Mouse (Mus musculus): ENCODE data around the gene Cldn24. TPM values are rescaled to one million over a fixed set of nuclear protein-coding genes. Genes with fewer than 3 reads are reported as not detected.
A peak's percentile ranks its signal among the peaks of the same experiment; 100 is the strongest.

The Cldn24 gene
- polyA plus RNA-seq (2012; rRNA removed): not detected in 2 replicates

- DNase-seq (ENCODE audit: low read depth): no peak
- TF ChIP-seq POLR2A (IDR thresholded peaks at IDR 0.05; ENCODE audit: borderline replicate concordance, extremely low read depth, insufficient read depth, insufficient read length, poor library complexity, severe bottlenecking) (no peak), CTCF (IDR thresholded peaks at IDR 0.05; ENCODE audit: borderline replicate concordance, extremely low read depth, insufficient read depth, insufficient read length) (no peak)
Measured at GRCm38 (mm10) chr8:47821843-47822242, at the start of gene Cldn24. Gene Cldn24 (plus strand): TSS chr8:47822143.

GRCm38 (mm10) chr8:47772986-47773385 lies 49.0 kb upstream of the Cldn24 start:
- no peak for DNase-seq (ENCODE audit: low read depth)
- TF ChIP-seq POLR2A (IDR thresholded peaks at IDR 0.05; ENCODE audit: borderline replicate concordance, extremely low read depth, insufficient read depth, insufficient read length, poor library complexity, severe bottlenecking) (no peak), CTCF (IDR thresholded peaks at IDR 0.05; ENCODE audit: borderline replicate concordance, extremely low read depth, insufficient read depth, insufficient read length) (no peak)

DNA sequence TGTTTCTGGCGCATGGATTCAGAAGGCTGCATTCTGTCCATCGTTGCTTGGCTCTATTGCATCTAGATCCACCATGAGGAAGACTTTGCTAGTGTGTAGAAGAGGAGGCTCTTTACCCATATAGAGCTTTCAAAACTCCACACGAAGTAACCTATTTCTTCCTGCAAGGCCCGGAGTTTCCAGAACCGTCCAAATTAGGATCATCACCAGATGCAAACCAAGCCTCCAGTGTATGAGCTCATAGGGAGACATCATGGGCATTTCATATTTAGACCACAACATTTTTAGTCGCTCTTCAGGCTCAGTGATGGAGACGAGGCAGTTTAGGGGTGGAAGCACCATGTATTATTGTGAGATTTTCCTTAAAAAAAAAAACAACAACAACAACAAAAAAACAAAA lies 44.5 kb upstream of the Cldn24 start:
- DNase-seq (ENCODE audit: low read depth): no peak
- TF ChIP-seq CTCF (IDR thresholded peaks at IDR 0.05; ENCODE audit: borderline replicate concordance, extremely low read depth, insufficient read depth, insufficient read length) (no peak), POLR2A (IDR thresholded peaks at IDR 0.05; ENCODE audit: borderline replicate concordance, extremely low read depth, insufficient read depth, insufficient read length, poor library complexity, severe bottlenecking) (no peak)

- DNase-seq (ENCODE audit: low read depth): no peak
- TF ChIP-seq CTCF (IDR thresholded peaks at IDR 0.05; ENCODE audit: borderline replicate concordance, extremely low read depth, insufficient read depth, insufficient read length) (no peak), POLR2A (IDR thresholded peaks at IDR 0.05; ENCODE audit: borderline replicate concordance, extremely low read depth, insufficient read depth, insufficient read length, poor library complexity, severe bottlenecking) (no peak)
Measured at GRCm38 (mm10) chr8:47779589-47779988, 42.4 kb upstream of the Cldn24 start.

GRCm38 (mm10) chr8:47781881-47782280 lies 40.1 kb upstream of the Cldn24 start:
- TF ChIP-seq CTCF (IDR thresholded peaks at IDR 0.05; ENCODE audit: borderline replicate concordance, extremely low read depth, insufficient read depth, insufficient read length) (no peak), POLR2A (IDR thresholded peaks at IDR 0.05; ENCODE audit: borderline replicate concordance, extremely low read depth, insufficient read depth, insufficient read length, poor library complexity, severe bottlenecking) (no peak)
- no peak for DNase-seq (ENCODE audit: low read depth)

- no peak for TF ChIP-seq CTCF (IDR thresholded peaks at IDR 0.05; ENCODE audit: borderline replicate concordance, extremely low read depth, insufficient read depth, insufficient read length)
- DNase-seq (ENCODE audit: low read depth): no peak
Measured at GRCm38 (mm10) chr8:47783544-47783943, 38.4 kb upstream of the Cldn24 start.

DNA sequence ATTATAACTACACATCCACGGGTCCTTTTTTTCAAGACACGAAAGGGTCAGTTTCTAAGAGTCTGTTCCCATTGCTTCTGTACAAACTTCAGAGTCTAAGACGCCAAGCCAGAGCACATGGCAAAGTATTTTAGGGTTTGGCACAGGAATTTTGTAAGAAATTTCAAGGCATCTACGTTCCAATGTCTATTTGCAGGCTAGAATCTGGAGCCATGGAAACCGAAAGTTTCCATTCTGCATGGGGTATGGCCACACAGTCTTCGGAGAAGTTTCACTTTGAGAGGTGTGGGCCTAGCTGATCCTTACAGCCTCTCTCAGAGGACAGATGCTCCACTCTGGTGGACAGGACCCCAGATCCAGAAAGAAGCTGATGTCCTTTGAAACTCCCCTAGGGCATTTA lies 38.0 kb upstream of the Cldn24 start:
- DNase-seq (ENCODE audit: low read depth): no peak

GRCm38 (mm10) chr8:47784436-47784835 lies 37.5 kb upstream of the Cldn24 start:
- DNase-seq (ENCODE audit: low read depth): no peak
- no peak for TF ChIP-seq CTCF (IDR thresholded peaks at IDR 0.05; ENCODE audit: borderline replicate concordance, extremely low read depth, insufficient read depth, insufficient read length)

More for the DNA sequence above, 38.0 kb upstream of the Cldn24 start:
- TF ChIP-seq POLR2A (IDR thresholded peaks at IDR 0.05; ENCODE audit: borderline replicate concordance, extremely low read depth, insufficient read depth, insufficient read length, poor library complexity, severe bottlenecking) (no peak), CTCF (IDR thresholded peaks at IDR 0.05; ENCODE audit: borderline replicate concordance, extremely low read depth, insufficient read depth, insufficient read length) (no peak)

GRCm38 (mm10) chr8:47786323-47786722 lies 35.6 kb upstream of the Cldn24 start:
- no peak for TF ChIP-seq CTCF (IDR thresholded peaks at IDR 0.05; ENCODE audit: borderline replicate concordance, extremely low read depth, insufficient read depth, insufficient read length)
- TF ChIP-seq POLR2A (IDR thresholded peaks at IDR 0.05; ENCODE audit: borderline replicate concordance, extremely low read depth, insufficient read depth, insufficient read length, poor library complexity, severe bottlenecking): no peak
- no peak for DNase-seq (ENCODE audit: low read depth)

GRCm38 (mm10) chr8:47787705-47788104 lies 34.2 kb upstream of the Cldn24 start:
- TF ChIP-seq CTCF (IDR thresholded peaks at IDR 0.05; ENCODE audit: borderline replicate concordance, extremely low read depth, insufficient read depth, insufficient read length): no peak
- TF ChIP-seq POLR2A (IDR thresholded peaks at IDR 0.05; ENCODE audit: borderline replicate concordance, extremely low read depth, insufficient read depth, insufficient read length, poor library complexity, severe bottlenecking): no peak
- peak; percentile 52 for DNase-seq (ENCODE audit: low read depth)

DNA sequence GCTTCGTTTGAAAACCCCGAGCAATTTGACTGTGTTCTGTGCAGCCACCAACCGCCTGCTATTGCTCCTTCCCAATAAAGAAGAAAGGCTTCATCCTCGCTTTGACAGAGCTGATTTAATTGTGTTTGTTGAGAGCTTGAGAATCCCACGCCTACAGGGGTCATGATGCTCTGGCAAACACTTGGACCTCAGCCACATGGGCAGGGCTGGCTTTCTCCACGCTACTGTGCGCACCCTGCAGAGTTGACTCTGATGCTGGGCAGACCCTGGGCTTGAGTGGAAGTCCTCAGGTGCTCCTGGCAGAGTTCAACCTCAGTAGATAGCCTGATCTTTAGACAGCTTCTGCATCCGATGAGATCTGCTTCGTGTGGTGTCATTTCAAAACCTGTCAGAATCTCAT lies 30.0 kb upstream of the Cldn24 start:
- DNase-seq (ENCODE audit: low read depth): peak; percentile 9
- no peak for TF ChIP-seq CTCF (IDR thresholded peaks at IDR 0.05; ENCODE audit: borderline replicate concordance, extremely low read depth, insufficient read depth, insufficient read length)
- no peak for TF ChIP-seq POLR2A (IDR thresholded peaks at IDR 0.05; ENCODE audit: borderline replicate concordance, extremely low read depth, insufficient read depth, insufficient read length, poor library complexity, severe bottlenecking)

GRCm38 (mm10) chr8:47799438-47799837 lies 22.5 kb upstream of the Cldn24 start:
- no peak for DNase-seq (ENCODE audit: low read depth)
- TF ChIP-seq CTCF (IDR thresholded peaks at IDR 0.05; ENCODE audit: borderline replicate concordance, extremely low read depth, insufficient read depth, insufficient read length) (no peak), POLR2A (IDR thresholded peaks at IDR 0.05; ENCODE audit: borderline replicate concordance, extremely low read depth, insufficient read depth, insufficient read length, poor library complexity, severe bottlenecking) (no peak)

DNA sequence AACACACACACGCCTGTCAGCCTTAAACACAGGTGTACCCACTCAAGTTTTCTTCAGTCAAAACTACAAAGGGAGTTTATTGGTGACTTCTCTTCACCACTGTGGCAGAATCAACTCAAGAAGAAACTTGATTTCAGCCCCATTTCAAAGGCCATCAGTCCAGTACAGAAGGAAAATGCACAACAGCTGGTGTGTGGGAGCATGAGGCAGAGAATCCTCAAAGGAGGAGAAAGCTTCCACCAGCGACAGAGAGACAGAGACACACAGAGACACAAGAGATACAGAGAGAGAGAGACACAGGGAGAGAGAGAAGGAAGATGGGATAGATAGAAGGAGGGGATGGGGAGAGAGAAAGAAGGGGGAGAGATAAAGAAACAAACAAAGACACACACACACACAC lies 19.6 kb upstream of the Cldn24 start:
- DNase-seq (ENCODE audit: low read depth): no peak
- TF ChIP-seq POLR2A (IDR thresholded peaks at IDR 0.05; ENCODE audit: borderline replicate concordance, extremely low read depth, insufficient read depth, insufficient read length, poor library complexity, severe bottlenecking): no peak
- TF ChIP-seq CTCF (IDR thresholded peaks at IDR 0.05; ENCODE audit: borderline replicate concordance, extremely low read depth, insufficient read depth, insufficient read length): no peak

Data from brain, embryonic 14.5 days (tissue).